Mouse (Mus musculus) adrenal gland, postnatal 36 days (tissue): ENCODE data around the gene Pdcd5. TPM values are rescaled to one million over a fixed set of nuclear protein-coding genes. Genes with fewer than 3 reads are reported as not detected.

Source experiments
- DNase-seq, 2 experiments: peaks; one replicate each; pipeline ENCODE4 v3.0.0; 2021; ENCODE audit warnings: mixed read lengths in 1 of 2
- total RNA-seq, 2 experiments: library from RNA; stranded (reverse); gene quantifications; 2 replicates each; pipeline ENCODE4 v1.2.3; 2021

The Pdcd5 gene
- total RNA-seq, 2 experiments from 2014 or later: 70.3 to 90.1 TPM

DNA sequence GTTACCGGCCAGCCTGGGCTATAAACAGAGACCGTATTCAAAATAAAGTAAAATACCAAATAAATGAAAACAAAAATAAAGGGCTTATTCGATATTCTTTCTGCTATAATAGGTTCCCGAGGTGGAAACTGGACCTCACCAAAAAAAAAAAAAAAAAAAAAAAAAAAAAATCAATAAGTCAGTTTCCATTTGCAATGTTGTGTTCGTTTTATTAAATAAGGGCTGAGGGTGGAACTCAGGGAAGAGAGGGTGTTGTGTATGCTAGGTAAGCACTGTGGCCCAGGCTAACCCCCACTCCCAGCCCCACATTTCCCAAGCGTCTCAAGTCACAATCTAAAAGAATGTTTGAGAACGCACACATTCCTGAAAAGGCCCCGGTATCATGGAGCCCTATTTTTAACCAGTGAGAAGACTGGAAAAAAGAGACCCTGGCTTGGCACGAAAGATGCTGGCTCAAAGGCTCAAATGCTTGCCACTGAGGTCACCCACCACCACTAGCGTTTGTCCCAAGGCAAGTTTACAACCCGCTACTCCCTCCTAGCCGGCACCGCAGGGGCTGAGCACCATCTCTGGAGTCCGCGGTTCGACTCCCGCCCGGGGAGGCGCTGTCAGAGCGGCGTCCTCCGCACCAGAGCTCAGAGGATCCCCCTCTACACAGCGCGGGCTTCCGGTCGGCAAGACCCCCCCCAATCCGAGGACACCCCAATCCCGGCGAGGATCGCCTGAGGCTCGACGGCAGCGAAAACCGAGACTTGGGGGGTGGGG is 822 bp downstream of the Pdcd5 start:
- DNase-seq: peak; percentile 16 to 52

GRCm38 (mm10) chr7:35640072-35640471 is 7.2 kb downstream of the Pdcd5 start:
- DNase-seq: no peak

DNA sequence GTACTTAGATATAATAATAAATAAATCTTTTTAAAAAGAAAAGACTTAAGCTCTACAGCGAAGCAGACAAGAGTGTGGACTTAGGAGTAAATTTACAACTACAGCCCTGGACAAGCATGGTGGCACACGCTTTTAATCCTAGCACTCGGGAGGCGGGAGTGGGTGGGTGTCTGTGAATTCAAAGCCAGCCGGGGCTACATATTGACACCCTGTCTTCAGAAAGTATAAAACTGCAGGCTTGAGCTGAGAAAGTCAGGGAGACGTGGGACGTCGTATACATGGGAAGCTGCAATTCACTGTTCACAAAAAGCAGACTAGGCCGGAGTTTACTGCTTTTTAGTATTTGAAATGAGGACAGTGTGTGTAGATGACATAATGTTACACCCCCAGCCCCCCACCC is 10.4 kb downstream of the Pdcd5 start:
- no peak for DNase-seq

DNA sequence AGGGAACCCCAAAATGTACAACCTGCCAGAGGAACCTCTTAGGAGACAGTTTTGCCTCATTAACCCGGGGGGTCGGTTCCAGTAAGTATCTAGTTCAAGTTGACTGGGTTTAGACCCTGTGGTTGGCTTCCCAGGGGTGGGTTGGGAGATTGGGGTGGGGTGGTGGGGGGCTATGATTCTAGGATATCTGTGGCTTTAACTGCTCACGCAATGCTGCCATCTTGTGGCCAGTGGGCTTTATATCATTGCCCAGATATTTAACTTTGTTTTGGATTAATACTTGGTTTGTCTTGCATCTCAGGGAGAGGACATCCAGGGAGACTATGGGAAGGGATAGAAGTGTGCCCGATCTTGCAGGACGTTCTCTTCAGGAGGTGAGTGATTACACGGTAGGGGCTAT is 11.1 kb downstream of the Pdcd5 start:
- peak; percentile 16 to 33 for DNase-seq

- DNase-seq: peak; percentile 14 to 23
These were observed 18.8 kb downstream of the Pdcd5 start for GRCm38 (mm10) chr7:35628496-35628895.

- DNase-seq: no peak
These were observed 19.9 kb downstream of the Pdcd5 start for GRCm38 (mm10) chr7:35627371-35627770.

DNA sequence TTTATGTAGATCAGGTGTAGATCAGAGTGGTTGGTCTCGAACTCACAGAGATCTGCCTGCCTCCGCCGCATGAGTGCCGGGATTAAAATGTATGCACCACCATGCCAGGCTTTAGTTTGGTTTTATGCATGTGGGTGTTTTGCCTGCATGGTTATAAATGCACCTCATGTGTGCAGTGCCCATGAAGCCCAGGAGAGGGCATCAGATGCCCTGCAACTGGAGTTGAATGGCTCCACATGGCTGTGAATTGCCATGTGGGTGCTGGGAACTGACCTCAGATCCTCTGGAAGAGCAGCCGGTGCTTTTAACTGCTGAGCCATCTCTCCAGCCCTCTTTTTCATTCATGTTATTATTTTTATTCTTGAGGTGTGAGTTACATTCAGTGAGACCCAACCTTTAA is 21.3 kb downstream of the Pdcd5 start:
- no peak for DNase-seq

- DNase-seq: no peak
These were observed 24.7 kb downstream of the Pdcd5 start for GRCm38 (mm10) chr7:35622626-35623025.

GRCm38 (mm10) chr7:35617513-35617912 is 29.8 kb downstream of the Pdcd5 start:
- no peak for DNase-seq

DNA sequence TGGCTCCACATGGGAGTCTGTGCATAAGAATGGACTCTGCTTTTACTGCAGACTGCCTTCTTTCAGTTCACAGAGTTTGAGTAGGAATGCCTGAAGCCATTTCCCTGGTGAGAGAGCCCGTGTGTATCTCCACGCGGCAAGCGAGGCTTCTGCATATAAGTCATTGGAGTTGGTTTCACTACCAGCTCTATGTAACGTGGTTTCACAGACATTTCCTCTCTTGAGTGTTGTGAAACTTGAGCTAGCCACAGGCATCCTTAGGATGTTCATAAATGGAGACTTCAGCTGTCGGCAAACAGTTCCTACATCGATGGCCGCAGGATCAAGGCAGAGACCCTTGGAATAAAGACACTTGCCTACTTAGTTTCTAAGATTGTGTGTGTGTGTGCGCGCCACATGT is 38.1 kb downstream of the Pdcd5 start:
- DNase-seq: no peak

DNA sequence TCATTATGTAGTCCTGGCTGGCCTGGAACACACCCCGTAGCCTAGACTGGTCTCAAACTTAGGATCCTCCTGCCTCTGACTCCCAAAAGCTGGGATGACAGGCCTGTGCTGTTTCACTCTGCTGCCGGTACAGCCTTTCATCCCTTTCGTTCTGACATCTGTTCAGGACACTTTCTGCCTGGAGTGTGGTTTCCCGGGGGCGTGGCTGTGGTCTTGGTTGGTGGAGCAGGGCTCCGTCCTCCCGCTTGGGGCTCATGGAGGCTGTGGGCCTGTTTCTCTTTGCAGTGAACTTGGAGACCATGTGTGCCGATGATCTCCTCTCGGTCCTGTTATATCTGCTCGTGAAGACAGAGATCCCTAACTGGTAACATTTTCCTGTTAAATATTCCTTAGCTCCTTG is 40.5 kb downstream of the Pdcd5 start:
- DNase-seq: no peak

DNA sequence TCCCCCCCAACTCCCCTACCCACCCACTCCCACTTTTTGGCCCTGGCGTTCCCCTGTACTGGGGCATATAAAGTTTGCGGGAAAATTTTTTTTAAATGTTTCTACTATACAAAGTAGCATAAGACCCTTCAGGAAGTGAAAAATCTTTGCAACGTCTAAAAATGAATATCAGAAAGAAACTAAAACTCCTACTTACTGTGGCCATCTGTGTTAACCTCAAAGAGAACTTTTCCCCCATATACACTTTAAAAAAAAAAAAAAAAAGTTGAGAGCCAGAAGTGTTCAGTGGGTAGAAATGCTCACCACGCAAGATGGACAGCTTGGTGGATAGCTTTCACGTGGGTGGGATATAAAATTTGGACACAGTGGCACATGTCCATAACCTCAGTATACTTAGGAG is 44.6 kb downstream of the Pdcd5 start:
- no peak for DNase-seq

DNA sequence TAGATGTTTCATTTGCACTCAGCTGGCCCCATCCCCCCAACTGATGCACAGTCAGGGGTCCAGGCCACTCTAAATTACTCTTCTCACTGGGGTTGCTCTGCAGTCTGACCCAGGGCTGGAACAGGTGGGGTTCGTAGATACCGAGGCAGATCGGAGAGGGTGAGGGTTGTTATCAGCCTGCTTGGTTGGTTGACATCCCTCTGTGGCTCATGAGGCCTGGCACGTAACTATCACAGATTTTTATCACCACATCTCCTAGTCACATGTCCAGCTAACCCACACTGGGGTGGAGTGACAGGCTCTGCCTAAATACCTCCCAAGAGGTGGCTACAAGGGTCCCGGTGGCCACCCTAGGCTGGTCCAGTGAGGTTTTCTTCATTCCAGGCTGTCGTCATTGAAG is 46.2 kb downstream of the Pdcd5 start:
- no peak for DNase-seq

GRCm38 (mm10) chr7:35600031-35600430 is 47.3 kb downstream of the Pdcd5 start:
- DNase-seq: no peak

- DNase-seq: no peak
These were observed 47.8 kb downstream of the Pdcd5 start for GRCm38 (mm10) chr7:35599492-35599891.

- no peak for DNase-seq
These were observed 53.0 kb downstream of the Pdcd5 start for GRCm38 (mm10) chr7:35594311-35594710.

Other genes starting within 250 kb of the Pdcd5 start
- not detected for gene Slc7a9, start 198.7 kb downstream of the Pdcd5 start, total RNA-seq
- gene Tdrd12, start 109.8 kb downstream of the Pdcd5 start, total RNA-seq: under 1 TPM in 1 of 2 experiments, not detected in 1; 0.16 TPM
- gene Nudt19, start 91.2 kb downstream of the Pdcd5 start, total RNA-seq: 10 to 100 TPM; 51.4 to 57.6 TPM
- under 1 TPM; 0.20 to 0.53 TPM for gene Rgs9bp, start 61.9 kb downstream of the Pdcd5 start, total RNA-seq
- gene Ankrd27, start 61.3 kb downstream of the Pdcd5 start, total RNA-seq: 10 to 100 TPM; 23.6 to 32.6 TPM
- 10 to 100 TPM; 48.2 to 62.0 TPM for gene Dpy19l3, start 106.9 kb upstream of the Pdcd5 start, total RNA-seq
- gene Zfp507, start 155.5 kb upstream of the Pdcd5 start, total RNA-seq: 10 to 100 TPM; 26.5 to 26.9 TPM